Mouse (Mus musculus) heart, postnatal 0 days (tissue): ENCODE measurements around the gene Prdm13. TPM values are rescaled to one million over a fixed set of nuclear protein-coding genes. Genes with fewer than 3 reads are reported as not detected.

ENCODE experiments used
- ATAC-seq: fragments of 200-750 bp; cut with Nextera tagmentation; 2 replicates; pipeline ENCODE4 v1.8.0; 2017; ENCODE audit warnings: low read depth, moderate number of reproducible peaks, moderate library complexity; ENCODE audit not compliant: insufficient read depth
- DNase-seq: peaks from one replicate; pipeline ENCODE4 v3.0.0-alpha.2; 2016; ENCODE audit warnings: low spot score
- H3K27ac ChIP-seq: fragments of 300-500 bp; sonication (generic); 2 replicates; pipeline ENCODE4 v1.5.1; 2014; ENCODE audit warnings: low read depth, mild to moderate bottlenecking
- H3K27me3 ChIP-seq: fragments of 300-500 bp; sonication (generic); 2 replicates; pipeline ENCODE4 v1.6.1; 2014; ENCODE audit warnings: low read length, mixed read lengths; ENCODE audit not compliant: control insufficient read depth, insufficient read depth
- H3K36me3 ChIP-seq: fragments of 300-500 bp; sonication (generic); replicated peaks from 2 replicates; pipeline ENCODE4 v1.6.1; 2014; ENCODE audit warnings: low read length, mixed read lengths; ENCODE audit not compliant: control insufficient read depth, insufficient read depth
- H3K4me1 ChIP-seq: fragments of 300-500 bp; sonication (generic); 2 replicates; pipeline ENCODE4 v1.6.1; 2014; ENCODE audit warnings: antibody characterized with exemption; ENCODE audit not compliant: control insufficient read depth, insufficient read depth
- H3K4me2 ChIP-seq: fragments of 300-500 bp; sonication (generic); 2 replicates; pipeline ENCODE4 v1.6.1; 2014; ENCODE audit warnings: low read depth, mild to moderate bottlenecking, low read length, moderate library complexity
- H3K4me3 ChIP-seq: fragments of 300-500 bp; sonication (generic); 2 replicates; pipeline ENCODE4 v1.5.1; 2014; ENCODE audit warnings: low read depth, low read length
- H3K9ac ChIP-seq: fragments of 300-500 bp; sonication (generic); replicated peaks from 2 replicates; pipeline ENCODE4 v1.6.1; 2014; ENCODE audit warnings: low read depth, low read length, mixed read lengths
- H3K9me3 ChIP-seq: fragments of 300-500 bp; sonication (generic); replicated peaks from 2 replicates; pipeline ENCODE4 v1.6.1; 2016; ENCODE audit warnings: low read length; ENCODE audit not compliant: control insufficient read depth
- CTCF ChIP-seq: IDR thresholded peaks from 2 replicates; pipeline ENCODE4 v1.5.1; 2016; ENCODE audit warnings: antibody characterized with exemption, control low read depth, low read depth
- EP300 ChIP-seq: IDR thresholded peaks from 2 replicates; pipeline ENCODE4 v1.6.1; 2016; ENCODE audit warnings: antibody characterized with exemption, low read depth
- WGBS: fragments of 180-500 bp; shearing (Covaris S2); extraction: QIAGEN DNeasy Blood & Tissue Kit; methylation state at CpG from one replicate; pipeline ENCODE4 v1.1.7; 2014; 5-methylcytosine and 5-hydroxymethylcytosine counted together
- polyA plus RNA-seq: library from polyadenylated mRNA; unstranded; fragments of >200 nt; fragmentation: Nextera tagmentation; extraction: Ambion mirVana; gene quantifications from 2 replicates; pipeline ENCODE4 v1.2.1, GENCODE M21; 2015
- total RNA-seq: library from RNA; depleted of rRNA; stranded (reverse); fragments of >200 nt; gene quantifications from 2 replicates; pipeline ENCODE4 v1.2.3, GENCODE M21; 2014; ENCODE audit warnings: low replicate concordance

The Prdm13 gene
- total and polyA plus RNA-seq, 2 experiments from 2014 or later = not detected

- no peak for ATAC-seq
- H3K4me3 ChIP-seq = no peak overlapping the region
- no peak overlapping the region for H3K27ac ChIP-seq
- DNase-seq = no peak
- no peaks in the 10 kb centered on the region for H3K9me3 ChIP-seq
- H3K36me3 ChIP-seq = no peaks in the 10 kb centered on the region
- WGBS = 46% methylated on average over 1 of the region's 1 CpGs
- TF ChIP-seq EP300 = no peak
- no peak for TF ChIP-seq CTCF
- H3K9ac ChIP-seq = no peak overlapping the region
- 0 out of 2 replicates have a peak, but pooled peaks cover 7% of the 10 kb centered on the region for H3K27me3 ChIP-seq
- no peak overlapping the region for H3K4me2 ChIP-seq
- no peaks in the 10 kb centered on the region for H3K4me1 ChIP-seq
Observed at GRCm38 (mm10) chr4:21705046-21705445, 19.3 kb upstream of the Prdm13 start.

GRCm38 (mm10) chr4:21695638-21696254, 10.0 kb upstream of the Prdm13 start:
- Histone ChIP-seq H3K36me3 (no peaks in the 10 kb centered on the region), H3K4me3 (no peak overlapping the region), H3K9me3 (no peaks in the 10 kb centered on the region), H3K9ac (no peak overlapping the region), H3K27ac (no peak overlapping the region), H3K4me2 (no peak overlapping the region), H3K4me1 (no peaks in the 10 kb centered on the region), H3K27me3 (peaks cover 25% of the 10 kb centered on the region)
- WGBS = 27% methylated on average over 7 of the region's 7 CpGs
- no peak for DNase-seq
- ATAC-seq = no peak
- TF ChIP-seq CTCF (peak; percentile 54), EP300 (no peak)

- 11% methylated on average over 7 of the region's 7 CpGs for WGBS
- peaks cover 80% of the 10 kb centered on the region for H3K27me3 ChIP-seq
Observed at GRCm38 (mm10) chr4:21690221-21690620, 4.5 kb upstream of the Prdm13 start.

GRCm38 (mm10) chr4:21689492-21689941, 3.8 kb upstream of the Prdm13 start:
- peaks cover 2% of the 10 kb centered on the region; the same call in 1 of the 2 replicates for H3K4me1 ChIP-seq
- H3K36me3 ChIP-seq = no peaks in the 10 kb centered on the region
- H3K9ac ChIP-seq = no peak overlapping the region
- no peak overlapping the region for H3K27ac ChIP-seq
- no peaks in the 10 kb centered on the region for H3K9me3 ChIP-seq
- H3K4me3 ChIP-seq = peak overlapping the region; percentile 56
- WGBS = 5% methylated on average over 18 of the region's 18 CpGs
- no peak for DNase-seq
- no peak for ATAC-seq
- peak overlapping the region; percentile 88; the same call in 1 of the 2 replicates for H3K4me2 ChIP-seq
- TF ChIP-seq CTCF (no peak), EP300 (no peak)
- H3K27me3 ChIP-seq = peaks cover 87% of the 10 kb centered on the region

More at GRCm38 (mm10) chr4:21690221-21690620, 4.5 kb upstream of the Prdm13 start:
- no peak for TF ChIP-seq CTCF
- no peak for TF ChIP-seq EP300
- ATAC-seq (no peak), DNase-seq (no peak)
- no peak overlapping the region for H3K27ac ChIP-seq
- H3K4me1 ChIP-seq = peaks cover 2% of the 10 kb centered on the region; the same call in 1 of the 2 replicates
- H3K4me2 ChIP-seq = no peak overlapping the region
- H3K9ac ChIP-seq = no peak overlapping the region
- no peaks in the 10 kb centered on the region for H3K9me3 ChIP-seq
- no peak overlapping the region for H3K4me3 ChIP-seq
- H3K36me3 ChIP-seq = no peaks in the 10 kb centered on the region

GRCm38 (mm10) chr4:21688703-21689200, 3.0 kb upstream of the Prdm13 start:
- DNase-seq (no peak), ATAC-seq (peak; percentile 41)
- TF ChIP-seq CTCF = no peak
- no peaks in the 10 kb centered on the region for H3K9me3 ChIP-seq
- H3K4me1 ChIP-seq = peaks cover 2% of the 10 kb centered on the region; the same call in 1 of the 2 replicates
- WGBS = under 1% methylated on average over 39 of the region's 64 CpGs
- H3K36me3 ChIP-seq = no peaks in the 10 kb centered on the region
- peaks cover 95% of the 10 kb centered on the region for H3K27me3 ChIP-seq
- no peak overlapping the region for H3K27ac ChIP-seq
- H3K4me3 ChIP-seq = peak overlapping the region; percentile 56
- no peak overlapping the region for H3K9ac ChIP-seq
- H3K4me2 ChIP-seq = peak overlapping the region; percentile 88
